Mouse (Mus musculus): ENCODE results near the gene Tbcd.

DNA sequence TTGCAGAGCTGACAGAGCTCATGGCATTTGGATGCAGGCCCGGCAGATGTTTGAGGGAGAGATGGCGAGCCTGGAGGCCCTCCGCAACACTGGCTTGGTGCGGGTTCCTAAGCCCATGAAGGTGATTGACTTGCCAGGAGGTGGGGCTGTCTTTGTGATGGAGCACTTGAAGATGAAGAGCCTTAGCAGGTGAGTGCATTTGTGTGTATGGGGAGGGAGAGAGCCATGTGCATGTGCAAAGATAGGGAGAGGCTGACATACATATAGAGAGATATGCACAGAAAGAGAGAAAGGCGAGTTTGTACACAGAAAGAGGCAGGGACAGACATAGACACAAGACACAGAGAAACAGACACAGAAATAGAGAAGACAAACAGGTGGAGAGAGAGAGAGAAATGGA is 14.5 kb upstream of the Tbcd start:
- TF ChIP-seq CHD2 (IDR thresholded peaks at IDR 0.05; ENCODE audit: low read depth, low read length) (no peak), ZC3H11A (IDR thresholded peaks at IDR 0.05; ENCODE audit: borderline replicate concordance, low read depth, low read length) (no peak), MAFK (IDR thresholded peaks at IDR 0.05; ENCODE audit: insufficient read depth, low read depth, low read length) (no peak)

All from ES-E14 (cell line).